Mouse (Mus musculus) neural tube, embryonic 14.5 days (tissue): ENCODE data around the gene Cox15. TPM values are rescaled to one million over a fixed set of nuclear protein-coding genes. Genes with fewer than 3 reads are reported as not detected.
A peak's percentile ranks its signal among the peaks of the same experiment; 100 is the strongest.

ENCODE experiments used
- ATAC-seq: fragments of 200-750 bp; cut with Nextera tagmentation; 2 replicates; pipeline ENCODE4 v1.8.0; 2017; ENCODE audit warnings: low read depth, mild to moderate bottlenecking, moderate TSS enrichment, moderate library complexity
- H3K27ac ChIP-seq: fragments of 300-500 bp; sonication (generic); 2 replicates; pipeline ENCODE4 v1.5.1; 2014; ENCODE audit warnings: low read depth, mild to moderate bottlenecking, control low read depth, low read length, moderate library complexity, mixed read lengths
- H3K27me3 ChIP-seq: fragments of 300-500 bp; sonication (generic); 2 replicates; pipeline ENCODE4 v1.6.1; 2014; ENCODE audit warnings: low read length; ENCODE audit not compliant: control insufficient read depth, insufficient read depth
- H3K36me3 ChIP-seq: fragments of 300-500 bp; sonication (generic); 2 replicates; pipeline ENCODE4 v1.6.1; 2014; ENCODE audit warnings: low read length, mixed read lengths; ENCODE audit not compliant: control insufficient read depth, insufficient read depth
- H3K4me1 ChIP-seq: fragments of 300-500 bp; sonication (generic); 2 replicates; pipeline ENCODE4 v1.6.1; 2014; ENCODE audit warnings: low read length; ENCODE audit not compliant: control insufficient read depth, insufficient read depth
- H3K4me2 ChIP-seq: fragments of 300-500 bp; sonication (generic); 2 replicates; pipeline ENCODE4 v1.6.1; 2014; ENCODE audit warnings: mild to moderate bottlenecking, low read depth, low read length, control low read depth
- H3K4me3 ChIP-seq: fragments of 300-500 bp; sonication (generic); 2 replicates; pipeline ENCODE4 v1.5.1; 2014; ENCODE audit warnings: low read depth, low read length, control low read depth, mixed read lengths
- H3K9ac ChIP-seq: fragments of 300-500 bp; sonication (generic); replicated peaks from 2 replicates; pipeline ENCODE4 v1.6.1; 2014; ENCODE audit warnings: low read depth, mild to moderate bottlenecking, control low read depth, low read length, mixed read lengths
- H3K9me3 ChIP-seq: fragments of 300-500 bp; sonication (generic); 2 replicates; pipeline ENCODE4 v1.6.1; 2016; ENCODE audit warnings: low read length; ENCODE audit not compliant: control insufficient read depth
- WGBS: fragments of 180-500 bp; shearing (Covaris S2); extraction: QIAGEN DNeasy Blood & Tissue Kit; methylation state at CpG from one replicate; pipeline ENCODE4 v1.1.7; 2014; 5-methylcytosine and 5-hydroxymethylcytosine counted together
- polyA plus RNA-seq: library from polyadenylated mRNA; unstranded; fragments of >200 nt; fragmentation: Nextera tagmentation; extraction: Ambion mirVana; gene quantifications from 2 replicates; pipeline ENCODE4 v1.2.1, GENCODE M21; 2014

The Cox15 gene
- polyA plus RNA-seq, 1 experiment from 2014 or later, result 12.0 TPM

DNA sequence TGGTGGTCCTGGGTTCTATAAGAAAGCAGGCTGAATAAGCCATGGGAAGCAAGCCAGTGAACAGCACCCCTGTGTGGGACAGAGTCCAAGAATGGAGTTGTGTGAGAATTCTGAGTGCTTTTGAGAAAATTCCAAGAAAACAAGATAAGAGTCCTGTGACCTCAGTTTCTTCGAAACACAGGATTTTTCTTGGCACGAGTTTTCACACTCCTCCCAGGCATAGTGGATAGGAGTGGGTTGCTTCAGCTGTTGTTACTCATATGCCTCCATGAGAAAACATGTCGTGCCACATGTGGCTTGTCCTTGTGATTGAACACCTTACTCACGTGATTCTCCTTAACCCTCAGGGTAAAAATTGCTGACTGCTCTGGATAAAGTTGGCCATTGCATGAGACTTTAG lies 4.9 kb downstream of the Cox15 start:
- Histone ChIP-seq H3K9ac (no peak overlapping the region), H3K4me3 (no peak overlapping the region), H3K27me3 (no peaks in the 10 kb centered on the region), H3K4me1 (no peaks in the 10 kb centered on the region), H3K36me3 (peaks cover 35% of the 10 kb centered on the region), H3K27ac (no peak overlapping the region), H3K4me2 (no peak overlapping the region), H3K9me3 (no peaks in the 10 kb centered on the region)
- 93% methylated on average over 4 of the region's 4 CpGs for WGBS
- no peak for ATAC-seq

DNA sequence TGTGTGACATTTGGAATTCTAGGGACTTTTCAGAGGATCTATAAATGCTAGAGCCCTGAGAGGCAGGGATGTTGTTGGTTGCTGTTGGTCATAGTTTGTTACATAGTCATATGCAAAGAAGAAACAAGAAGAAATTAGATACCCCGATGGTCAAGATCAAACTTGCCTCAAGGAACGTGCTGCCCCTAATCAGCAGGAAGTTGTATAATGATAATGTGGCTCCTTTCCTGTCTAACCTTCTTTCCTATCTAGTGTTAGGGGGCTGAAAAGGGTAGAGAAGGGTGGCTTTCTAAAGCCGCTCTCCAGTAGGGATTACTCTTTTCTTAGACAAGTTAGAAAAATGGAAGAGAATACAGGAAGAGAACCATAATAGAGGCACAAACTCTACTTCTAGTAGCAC lies 7.1 kb downstream of the Cox15 start:
- 95% methylated on average over 3 of the region's 3 CpGs for WGBS
- no peak overlapping the region for H3K9ac ChIP-seq
- no peaks in the 10 kb centered on the region for H3K9me3 ChIP-seq
- no peak for ATAC-seq
- peaks cover 46% of the 10 kb centered on the region for H3K36me3 ChIP-seq
- H3K4me3 ChIP-seq, result no peak overlapping the region
- H3K4me2 ChIP-seq, result no peak overlapping the region
- H3K27ac ChIP-seq, result no peak overlapping the region
- H3K27me3 ChIP-seq, result no peaks in the 10 kb centered on the region
- no peaks in the 10 kb centered on the region for H3K4me1 ChIP-seq

DNA sequence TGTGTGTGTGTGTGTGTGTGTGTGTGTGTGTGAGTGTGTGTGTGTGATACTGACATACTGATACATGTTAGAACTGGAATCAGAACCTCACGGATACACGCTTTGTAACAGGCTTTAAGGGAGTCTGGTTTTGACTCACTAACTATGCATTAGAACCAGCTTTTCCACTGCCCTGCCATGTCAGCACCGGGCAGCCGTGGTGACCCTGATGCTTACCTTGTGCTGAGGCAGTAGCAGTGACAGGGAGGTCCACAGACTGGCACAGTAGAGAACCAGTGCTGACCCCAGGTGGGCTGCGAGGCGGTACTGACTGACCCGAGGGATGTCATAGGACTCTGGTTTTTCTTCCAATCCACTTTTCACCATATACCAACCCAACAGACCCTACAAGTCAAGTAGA lies 9.4 kb downstream of the Cox15 start:
- Histone ChIP-seq H3K27me3 (no peaks in the 10 kb centered on the region), H3K4me1 (no peaks in the 10 kb centered on the region), H3K9me3 (no peaks in the 10 kb centered on the region), H3K27ac (no peak overlapping the region), H3K36me3 (peaks cover 56% of the 10 kb centered on the region), H3K4me2 (no peak overlapping the region), H3K4me3 (no peak overlapping the region), H3K9ac (no peak overlapping the region)
- over 99% methylated on average over 7 of the region's 7 CpGs for WGBS
- ATAC-seq, result no peak

DNA sequence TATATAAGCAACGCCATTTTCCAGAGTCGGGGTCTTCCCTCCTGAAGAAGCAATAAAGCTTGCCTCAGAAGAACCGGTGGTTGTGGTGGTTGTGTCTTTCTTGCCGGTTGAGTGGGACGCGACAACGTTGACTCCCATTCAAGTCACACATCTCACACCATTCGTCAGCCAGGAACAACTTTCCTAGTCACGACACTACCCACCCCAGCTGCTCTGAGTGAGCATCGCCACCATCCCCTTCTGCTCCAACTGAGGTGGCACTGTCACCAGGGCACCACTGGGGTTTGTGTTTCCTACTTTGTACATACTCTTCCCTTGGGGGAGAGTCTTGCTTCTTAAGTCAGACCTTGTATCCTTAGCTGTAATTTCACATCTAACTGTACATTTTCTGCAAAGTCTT lies 14.4 kb downstream of the Cox15 start:
- peaks cover 76% of the 10 kb centered on the region for H3K36me3 ChIP-seq
- H3K4me3 ChIP-seq, result no peak overlapping the region
- no peak overlapping the region for H3K9ac ChIP-seq
- H3K4me1 ChIP-seq, result no peaks in the 10 kb centered on the region
- ATAC-seq, result no peak
- no peak overlapping the region for H3K4me2 ChIP-seq
- no peak overlapping the region for H3K27ac ChIP-seq
- H3K9me3 ChIP-seq, result no peaks in the 10 kb centered on the region
- H3K27me3 ChIP-seq, result no peaks in the 10 kb centered on the region
- 97% methylated on average over 10 of the region's 10 CpGs for WGBS

DNA sequence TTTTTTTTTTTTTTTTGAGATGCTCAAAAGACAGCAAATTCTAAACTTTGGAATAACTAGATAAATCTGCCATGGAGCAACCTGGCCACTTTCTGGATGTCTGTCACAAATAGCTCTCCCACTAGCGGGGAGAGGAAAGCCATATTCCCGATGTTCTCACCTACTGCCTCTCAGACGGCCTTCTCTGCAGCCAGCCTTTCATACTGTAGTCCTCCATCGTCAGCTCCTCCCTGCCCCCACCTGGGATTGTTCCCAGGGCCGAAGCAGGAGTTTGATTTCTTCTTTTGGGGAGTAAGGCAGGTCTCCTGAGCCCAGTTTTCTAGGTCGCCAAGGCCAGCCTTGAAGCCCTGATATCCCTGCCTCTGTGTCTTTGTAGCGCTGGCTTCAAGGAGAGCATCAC lies 21.6 kb downstream of the Cox15 start:
- H3K36me3 ChIP-seq, result peaks cover 34% of the 10 kb centered on the region
- no peak for ATAC-seq
- H3K9ac ChIP-seq, result no peak overlapping the region
- no peaks in the 10 kb centered on the region for H3K9me3 ChIP-seq
- H3K4me2 ChIP-seq, result no peak overlapping the region
- H3K27ac ChIP-seq, result no peak overlapping the region
- 66% methylated on average over 7 of the region's 7 CpGs for WGBS
- H3K4me1 ChIP-seq, result no peaks in the 10 kb centered on the region
- H3K27me3 ChIP-seq, result no peaks in the 10 kb centered on the region
- no peak overlapping the region for H3K4me3 ChIP-seq

DNA sequence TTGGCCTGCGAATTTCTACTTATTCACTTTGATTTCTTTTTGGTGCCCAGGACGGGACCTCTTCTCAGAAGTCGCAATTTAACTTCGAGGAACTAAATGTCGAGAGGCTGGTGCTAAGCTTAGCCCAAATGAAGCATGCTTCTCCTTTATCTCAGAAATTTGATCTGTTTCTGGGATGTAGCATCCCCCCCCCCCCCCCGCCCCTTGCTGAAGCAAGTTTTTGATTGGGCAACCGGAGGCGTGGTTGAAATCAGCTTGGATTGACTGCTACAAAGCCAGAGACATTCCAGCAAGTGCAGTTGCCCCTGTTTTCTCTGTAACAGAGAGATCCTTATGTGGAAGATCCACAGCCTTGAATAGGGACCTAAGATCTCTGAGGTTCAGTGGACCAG lies 22.8 kb downstream of the Cox15 start:
- no peak overlapping the region for H3K9ac ChIP-seq
- no peak for ATAC-seq
- H3K4me3 ChIP-seq, result no peak overlapping the region
- 40% methylated on average over 8 of the region's 8 CpGs for WGBS
- H3K36me3 ChIP-seq, result peaks cover 36% of the 10 kb centered on the region
- H3K27ac ChIP-seq, result no peak overlapping the region
- H3K27me3 ChIP-seq, result no peaks in the 10 kb centered on the region
- H3K4me1 ChIP-seq, result no peaks in the 10 kb centered on the region
- peak overlapping the region; percentile 20; the same call in 1 of the 2 replicates for H3K4me2 ChIP-seq
- no peaks in the 10 kb centered on the region for H3K9me3 ChIP-seq

DNA sequence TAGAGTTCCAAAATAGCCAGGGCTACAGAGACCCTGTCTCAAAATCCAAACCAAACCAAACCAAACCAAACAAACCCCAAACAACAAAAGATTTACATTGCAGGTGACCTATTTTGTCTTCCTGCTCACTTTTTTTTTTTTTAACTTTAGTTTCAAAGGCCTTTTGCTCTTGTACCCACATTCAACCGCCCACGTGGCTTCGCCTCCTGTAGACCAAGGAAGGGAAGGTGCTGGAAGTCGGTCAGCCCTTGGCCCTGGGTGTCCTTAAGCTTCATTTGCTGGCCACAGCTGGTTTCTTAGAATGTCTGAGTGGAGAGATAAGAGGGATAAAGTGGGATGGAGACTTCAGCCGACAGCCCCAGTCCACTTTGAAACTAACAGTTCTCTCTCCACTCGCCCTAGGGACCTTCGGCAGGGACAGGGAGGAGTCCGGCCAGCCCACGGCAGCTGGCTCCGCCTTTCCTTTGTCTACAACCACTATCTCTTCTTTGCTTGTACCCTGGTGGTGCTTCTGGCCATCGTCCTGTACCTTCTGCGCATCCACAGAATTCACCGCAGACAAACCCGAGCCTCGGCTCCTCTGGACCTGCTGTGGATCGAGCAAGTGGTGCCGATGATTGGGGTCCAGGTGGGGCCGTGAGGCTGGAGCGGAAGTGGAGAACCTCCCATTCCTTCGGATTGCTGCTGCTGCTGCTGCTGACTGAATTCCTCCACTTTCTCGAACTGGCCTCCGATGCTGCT lies 23.3 kb downstream of the Cox15 start:
- ATAC-seq, result no peak
- peak overlapping the region; percentile 39; the same call in 1 of the 2 replicates for H3K9ac ChIP-seq

DNA sequence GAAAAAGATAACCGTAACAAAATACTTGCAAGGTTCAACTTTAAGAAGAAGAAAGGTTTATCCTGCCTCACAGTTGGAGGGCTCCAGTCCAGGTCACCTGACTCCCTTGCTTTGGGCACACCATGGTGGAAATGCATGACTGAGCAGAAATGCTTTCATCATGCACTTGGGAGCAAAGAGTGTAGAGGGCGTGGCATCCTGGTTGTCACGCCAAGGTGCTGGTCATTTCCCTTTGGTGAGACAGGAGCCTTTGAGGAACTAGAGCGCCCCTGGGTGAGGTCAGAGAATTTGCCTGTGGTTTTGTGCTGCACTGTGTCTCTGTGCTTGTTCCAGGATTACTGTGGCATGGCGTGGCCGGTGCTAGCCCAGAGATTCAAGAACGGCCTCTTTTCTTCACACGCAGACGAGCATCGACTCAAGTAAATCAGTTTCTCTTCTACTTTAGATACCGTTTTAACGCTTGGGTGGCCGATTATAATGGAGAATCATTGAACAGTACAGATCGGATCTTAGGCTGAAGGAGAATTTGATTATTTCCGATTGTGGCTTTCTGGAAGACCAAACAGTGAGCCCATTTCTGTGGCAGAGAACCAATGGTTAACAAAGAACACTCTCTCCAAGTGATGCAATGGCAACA lies 26.2 kb downstream of the Cox15 start:
- Histone ChIP-seq H3K36me3 (peaks cover 28% of the 10 kb centered on the region), H3K9me3 (no peaks in the 10 kb centered on the region), H3K4me2 (no peak overlapping the region), H3K4me3 (no peak overlapping the region), H3K27me3 (no peaks in the 10 kb centered on the region), H3K9ac (no peak overlapping the region), H3K4me1 (no peaks in the 10 kb centered on the region), H3K27ac (no peak overlapping the region)
- 73% methylated on average over 15 of the region's 15 CpGs for WGBS
- ATAC-seq, result no peak

More for the DNA sequence above, 23.3 kb downstream of the Cox15 start:
- H3K36me3 ChIP-seq, result peaks cover 32% of the 10 kb centered on the region
- peak overlapping the region; percentile 20; the same call in 1 of the 2 replicates for H3K4me2 ChIP-seq
- no peak overlapping the region for H3K27ac ChIP-seq
- H3K27me3 ChIP-seq, result no peaks in the 10 kb centered on the region
- H3K4me3 ChIP-seq, result no peak overlapping the region
- no peaks in the 10 kb centered on the region for H3K9me3 ChIP-seq
- 48% methylated on average over 22 of the region's 22 CpGs for WGBS
- H3K4me1 ChIP-seq, result no peaks in the 10 kb centered on the region

DNA sequence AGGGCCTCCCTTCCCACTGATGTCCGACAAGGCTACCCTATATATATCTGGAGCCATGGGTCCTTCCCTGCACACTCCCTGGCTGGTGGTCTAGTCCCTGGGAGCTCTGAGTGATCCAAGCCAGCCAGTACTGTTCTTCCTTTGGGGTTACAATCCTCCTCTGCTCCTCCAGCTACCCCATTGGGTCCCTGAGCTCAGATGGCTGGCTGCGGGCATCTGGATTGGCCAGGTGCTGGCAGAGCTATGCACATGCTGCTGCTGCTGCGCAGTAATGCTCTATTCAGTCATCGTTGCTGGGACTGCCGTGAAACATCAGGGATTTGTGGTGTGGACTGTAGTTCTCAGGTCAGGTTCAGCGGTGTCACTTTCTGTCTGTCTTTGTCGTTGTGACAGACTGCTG lies 28.0 kb downstream of the Cox15 start:
- no peaks in the 10 kb centered on the region for H3K27me3 ChIP-seq
- no peak for ATAC-seq
- H3K9me3 ChIP-seq, result no peaks in the 10 kb centered on the region
- WGBS, result 87% methylated on average over 7 of the region's 7 CpGs
- no peak overlapping the region for H3K4me3 ChIP-seq
- H3K4me2 ChIP-seq, result no peak overlapping the region
- no peaks in the 10 kb centered on the region for H3K4me1 ChIP-seq
- 0 out of 2 replicates have a peak overlapping the region, but pooled peaks have one; percentile 7 for H3K9ac ChIP-seq
- H3K36me3 ChIP-seq, result peaks cover 33% of the 10 kb centered on the region
- no peak overlapping the region for H3K27ac ChIP-seq
